Mouse (Mus musculus) intestine, postnatal 0 days (tissue): Measurements from ENCODE around the gene Lancl1. TPM values are rescaled to one million over a fixed set of nuclear protein-coding genes. Genes with fewer than 3 reads are reported as not detected.

Experiments
- ATAC-seq: fragments of 200-750 bp; cut with Nextera tagmentation; 2 replicates; pipeline ENCODE4 v1.8.0; 2017; ENCODE audit warnings: mild to moderate bottlenecking, moderate TSS enrichment, moderate library complexity
- H3K27ac ChIP-seq: fragments of 300-500 bp; sonication (generic); 2 replicates; pipeline ENCODE4 v1.5.1; 2014; ENCODE audit warnings: mild to moderate bottlenecking, low read depth, low read length, moderate library complexity
- H3K27me3 ChIP-seq: fragments of 300-500 bp; sonication (generic); replicated peaks from 2 replicates; pipeline ENCODE4 v1.6.1; 2014; ENCODE audit warnings: low read length, mixed read lengths; ENCODE audit not compliant: control insufficient read depth, insufficient read depth
- H3K36me3 ChIP-seq: fragments of 300-500 bp; sonication (generic); 2 replicates; pipeline ENCODE4 v1.6.1; 2014; ENCODE audit warnings: mild to moderate bottlenecking, moderate library complexity; ENCODE audit not compliant: control insufficient read depth, insufficient read depth
- H3K4me1 ChIP-seq: fragments of 300-500 bp; sonication (generic); replicated peaks from 2 replicates; pipeline ENCODE4 v1.6.1; 2014; ENCODE audit warnings: antibody characterized with exemption, low read length, mixed read lengths; ENCODE audit not compliant: control insufficient read depth, insufficient read depth
- H3K4me2 ChIP-seq: fragments of 300-500 bp; sonication (generic); replicated peaks from 2 replicates; pipeline ENCODE4 v1.6.1; 2014; ENCODE audit warnings: low read depth, mild to moderate bottlenecking, moderate library complexity
- H3K4me3 ChIP-seq: fragments of 300-500 bp; sonication (generic); 2 replicates; pipeline ENCODE4 v1.5.1; 2014; ENCODE audit warnings: low read depth, low read length
- H3K9ac ChIP-seq: fragments of 300-500 bp; sonication (generic); 2 replicates; pipeline ENCODE4 v1.6.1; 2014; ENCODE audit warnings: mild to moderate bottlenecking, low read depth, low read length
- H3K9me3 ChIP-seq: fragments of 300-500 bp; sonication (generic); 2 replicates; pipeline ENCODE4 v1.6.1; 2016; ENCODE audit warnings: mixed run types; ENCODE audit not compliant: control insufficient read depth
- CTCF ChIP-seq: sonication (generic); IDR thresholded peaks from 2 replicates; pipeline ENCODE4 v1.5.1; 2016; ENCODE audit warnings: low read depth, mild to moderate bottlenecking, control low read depth, antibody characterized with exemption, moderate library complexity
- WGBS: fragments of 180-500 bp; shearing (Covaris S2); extraction: QIAGEN DNeasy Blood & Tissue Kit; methylation state at CpG from one replicate; pipeline ENCODE4 v1.1.7; 2014; 5-methylcytosine and 5-hydroxymethylcytosine counted together
- polyA plus RNA-seq: library from polyadenylated mRNA; unstranded; fragments of >200 nt; fragmentation: Nextera tagmentation; extraction: Ambion mirVana; gene quantifications from 2 replicates; pipeline ENCODE4 v1.2.1, GENCODE M21; 2015

The Lancl1 gene
- polyA plus RNA-seq = 32.9 and 35.5 TPM in 2 replicates

GRCm38 (mm10) chr1:67038246-67038987, at the start of gene Lancl1:
Lancl1 (minus strand) TSS chr1:67038872.
- H3K4me3 ChIP-seq = peak within 1 kb of the TSS; percentile 93
- no peaks in the 10 kb centered on the region for H3K27me3 ChIP-seq
- peak; percentile 93 for ATAC-seq
- H3K36me3 ChIP-seq = peaks cover 6% of the 10 kb centered on the region
- H3K4me1 ChIP-seq = no peaks in the 10 kb centered on the region; the same call in 1 of the 2 replicates
- peak within 1 kb of the TSS; percentile 88 for H3K4me2 ChIP-seq
- peak within 1 kb of the TSS; percentile 65 for H3K9ac ChIP-seq
- under 1% methylated on average over 40 of the region's 47 CpGs for WGBS
- no peak within 1 kb of the TSS for H3K27ac ChIP-seq
- TF ChIP-seq CTCF = no peak
- no peaks in the 10 kb centered on the region for H3K9me3 ChIP-seq

DNA sequence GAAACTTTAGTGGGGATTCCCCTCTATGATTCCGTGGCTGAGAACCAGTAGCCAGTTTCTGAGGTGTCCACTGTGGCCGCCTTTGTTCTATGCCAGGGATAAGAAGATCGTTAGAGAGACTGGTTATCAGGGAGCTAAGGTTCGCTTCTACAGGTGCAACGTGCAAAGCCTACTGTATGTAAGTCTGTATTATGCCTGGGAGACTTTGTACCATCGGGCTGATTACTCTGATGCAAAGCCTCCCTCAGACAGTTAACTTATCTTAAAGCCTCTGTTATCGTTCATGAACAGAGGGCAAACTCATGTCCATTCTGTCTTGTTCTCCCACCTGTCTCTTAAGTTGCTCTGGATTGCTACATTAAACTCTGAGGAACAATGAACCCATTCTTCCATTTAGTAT, 40.5 kb upstream of the Lancl1 start:
- no peaks in the 10 kb centered on the region for H3K4me1 ChIP-seq
- ATAC-seq = peak; percentile 97
- TF ChIP-seq CTCF = no peak
- H3K4me3 ChIP-seq = no peak overlapping the region
- WGBS = 35% methylated on average over 7 of the region's 7 CpGs
- H3K9me3 ChIP-seq = no peaks in the 10 kb centered on the region
- no peak overlapping the region for H3K4me2 ChIP-seq
- H3K27me3 ChIP-seq = no peaks in the 10 kb centered on the region
- no peak overlapping the region for H3K9ac ChIP-seq
- no peaks in the 10 kb centered on the region for H3K36me3 ChIP-seq
- peak overlapping the region; percentile 60; the same call in 1 of the 2 replicates for H3K27ac ChIP-seq

DNA sequence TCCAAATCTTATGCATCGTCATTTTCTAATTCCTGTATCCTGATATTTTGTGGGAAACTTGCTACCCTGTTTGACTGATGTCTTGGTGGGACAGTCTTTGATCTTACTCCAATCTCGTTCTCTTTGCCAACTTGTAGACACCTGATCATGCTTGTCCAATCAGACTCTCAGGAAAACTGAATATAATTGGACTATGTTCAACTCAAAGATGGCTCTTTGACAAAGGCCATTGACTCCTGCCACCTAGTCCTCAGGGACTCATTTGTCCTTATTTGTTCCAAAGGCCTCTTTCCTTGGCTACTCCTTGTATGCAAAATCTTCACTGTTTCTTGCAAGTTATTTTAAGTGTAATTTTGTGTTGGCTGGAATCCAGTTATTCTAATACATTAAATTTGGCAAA, 40.0 kb upstream of the Lancl1 start:
- no peak overlapping the region for H3K4me3 ChIP-seq
- H3K27me3 ChIP-seq = no peaks in the 10 kb centered on the region
- no peak overlapping the region for H3K4me2 ChIP-seq
- peak overlapping the region; percentile 22; the same call in 1 of the 2 replicates for H3K27ac ChIP-seq
- H3K9me3 ChIP-seq = no peaks in the 10 kb centered on the region
- no peak overlapping the region for H3K9ac ChIP-seq
- WGBS = 35% methylated on average over 2 of the region's 2 CpGs
- no peaks in the 10 kb centered on the region for H3K4me1 ChIP-seq
- TF ChIP-seq CTCF = no peak
- ATAC-seq = peak; percentile 54
- H3K36me3 ChIP-seq = no peaks in the 10 kb centered on the region

GRCm38 (mm10) chr1:67077739-67078138, 39.1 kb upstream of the Lancl1 start:
- no peaks in the 10 kb centered on the region for H3K27me3 ChIP-seq
- H3K9me3 ChIP-seq = no peaks in the 10 kb centered on the region
- no peaks in the 10 kb centered on the region for H3K36me3 ChIP-seq
- 26% methylated on average over 2 of the region's 2 CpGs for WGBS
- no peak overlapping the region for H3K9ac ChIP-seq
- no peak overlapping the region for H3K27ac ChIP-seq
- no peak for TF ChIP-seq CTCF
- H3K4me3 ChIP-seq = no peak overlapping the region
- H3K4me1 ChIP-seq = no peaks in the 10 kb centered on the region
- H3K4me2 ChIP-seq = no peak overlapping the region
- ATAC-seq = peak; percentile 29; the same call in 1 of the 2 replicates

GRCm38 (mm10) chr1:67067561-67067960, 28.9 kb upstream of the Lancl1 start:
- WGBS = 32% methylated on average over 1 of the region's 1 CpGs
- H3K4me3 ChIP-seq = no peak overlapping the region
- no peak overlapping the region for H3K4me2 ChIP-seq
- no peak overlapping the region for H3K27ac ChIP-seq
- no peaks in the 10 kb centered on the region for H3K27me3 ChIP-seq
- no peak for ATAC-seq
- H3K4me1 ChIP-seq = no peaks in the 10 kb centered on the region
- no peaks in the 10 kb centered on the region for H3K36me3 ChIP-seq
- no peak overlapping the region for H3K9ac ChIP-seq
- no peaks in the 10 kb centered on the region for H3K9me3 ChIP-seq
- no peak for TF ChIP-seq CTCF

GRCm38 (mm10) chr1:67065347-67066270, 26.9 kb upstream of the Lancl1 start:
- Histone ChIP-seq H3K4me1 (0 out of 2 replicates have a peak, but pooled peaks cover 3% of the 10 kb centered on the region), H3K9ac (no peak overlapping the region), H3K9me3 (no peaks in the 10 kb centered on the region), H3K4me3 (no peak overlapping the region), H3K4me2 (no peak overlapping the region; the same call in 1 of the 2 replicates), H3K36me3 (no peaks in the 10 kb centered on the region), H3K27me3 (no peaks in the 10 kb centered on the region), H3K27ac (no peak overlapping the region)
- peak; percentile 93 for ATAC-seq
- no peak for TF ChIP-seq CTCF
- WGBS = 39% methylated on average over 9 of the region's 9 CpGs
